Mouse (Mus musculus) kidney, adult 2 months (tissue): ENCODE measurements around the gene Lsm4. TPM values are rescaled to one million over a fixed set of nuclear protein-coding genes. Genes with fewer than 3 reads are reported as not detected.
A peak's percentile ranks its signal among the peaks of the same experiment; 100 is the strongest.

Experiments used
- DNase-seq: peaks from one replicate; pipeline ENCODE4 v3.0.0; 2021
- H3K27ac ChIP-seq: fragments of 200-500 bp; 2 replicates; pipeline ENCODE4 v1.5.1; 2012; ENCODE audit warnings: low read depth, low read length, control low read depth, inconsistent platforms; ENCODE audit not compliant: insufficient read depth
- H3K27me3 ChIP-seq: fragments of 200-500 bp; replicated peaks from 2 replicates; pipeline ENCODE4 v1.6.1; 2012; ENCODE audit warnings: mild to moderate bottlenecking, moderate library complexity, low read length, inconsistent platforms; ENCODE audit not compliant: control insufficient read depth, insufficient read depth
- H3K36me3 ChIP-seq: fragments of 200-500 bp; 2 replicates; pipeline ENCODE4 v1.6.1; 2012; ENCODE audit warnings: mild to moderate bottlenecking, moderate library complexity, low read length, inconsistent platforms; ENCODE audit not compliant: control insufficient read depth, insufficient read depth
- H3K4me1 ChIP-seq: fragments of 200-500 bp; 2 replicates; pipeline ENCODE4 v1.6.1; 2011; ENCODE audit warnings: low read length; ENCODE audit not compliant: control insufficient read depth, insufficient read depth
- H3K4me3 ChIP-seq: fragments of 200-500 bp; 2 replicates; pipeline ENCODE4 v1.5.1; 2011; ENCODE audit warnings: mild to moderate bottlenecking, low read depth, low read length, control low read depth; ENCODE audit not compliant: insufficient read depth
- CTCF ChIP-seq: fragments of 200-500 bp; conservative IDR thresholded peaks from 2 replicates; pipeline ENCODE4 v1.5.1; 2011; ENCODE audit warnings: low read depth, mild to moderate bottlenecking, control low read depth, low read length, moderate library complexity, mixed read lengths; ENCODE audit not compliant: insufficient read depth, insufficient read length
- POLR2A ChIP-seq: fragments of 200-500 bp; IDR thresholded peaks from one replicate; pipeline ENCODE4 v1.6.1; 2011; ENCODE audit warnings: low read depth, low read length, control low read depth
- WGBS: fragments of 180-500 bp; shearing (Covaris S2); methylation state at CpG from one replicate; pipeline ENCODE4 v1.1.7; 2018; 5-methylcytosine and 5-hydroxymethylcytosine counted together
- polyA plus RNA-seq: library from polyadenylated mRNA; depleted of rRNA; stranded (reverse); fragments of >200 nt; gene quantifications from 2 replicates; pipeline ENCODE4 v1.2.3, GENCODE M21; 2012

Gene Lsm4
- polyA plus RNA-seq, 1 experiment = 120 TPM

GRCm38 (mm10) chr8:70679404-70679803 lies 6.4 kb downstream of the Lsm4 start:
- no peak for TF ChIP-seq POLR2A
- no peak for TF ChIP-seq CTCF
- peak overlapping the region; percentile 57 for H3K27ac ChIP-seq

GRCm38 (mm10) chr8:70680039-70680438 lies 7.0 kb downstream of the Lsm4 start:
- Histone ChIP-seq H3K4me1 (peaks cover 30% of the 10 kb centered on the region), H3K27me3 (no peaks in the 10 kb centered on the region), H3K4me3 (no peak overlapping the region), H3K36me3 (no peaks in the 10 kb centered on the region), H3K27ac (peak overlapping the region; percentile 57)
- DNase-seq = peak; percentile 95
- WGBS = 51% methylated on average over 3 of the region's 3 CpGs
- TF ChIP-seq CTCF = no peak

More at GRCm38 (mm10) chr8:70679404-70679803, 6.4 kb downstream of the Lsm4 start:
- no peak overlapping the region for H3K4me3 ChIP-seq
- H3K36me3 ChIP-seq = no peaks in the 10 kb centered on the region
- DNase-seq = peak; percentile 32
- H3K27me3 ChIP-seq = no peaks in the 10 kb centered on the region
- H3K4me1 ChIP-seq = peaks cover 37% of the 10 kb centered on the region
- WGBS = 86% methylated on average over 4 of the region's 4 CpGs

- TF ChIP-seq CTCF (no peak), POLR2A (no peak)
- Histone ChIP-seq H3K36me3 (no peaks in the 10 kb centered on the region), H3K4me3 (no peak overlapping the region), H3K4me1 (peaks cover 29% of the 10 kb centered on the region), H3K27ac (no peak overlapping the region), H3K27me3 (no peaks in the 10 kb centered on the region)
- DNase-seq = no peak
- WGBS = 87% methylated on average over 3 of the region's 3 CpGs
These were observed 8.4 kb downstream of the Lsm4 start for GRCm38 (mm10) chr8:70681410-70681809.

GRCm38 (mm10) chr8:70682193-70682592 lies 9.1 kb downstream of the Lsm4 start:
- WGBS = 24% methylated on average over 19 of the region's 19 CpGs
- Histone ChIP-seq H3K4me1 (peaks cover 29% of the 10 kb centered on the region), H3K4me3 (no peak overlapping the region), H3K36me3 (no peaks in the 10 kb centered on the region), H3K27me3 (no peaks in the 10 kb centered on the region), H3K27ac (no peak overlapping the region)
- TF ChIP-seq CTCF = no peak
- TF ChIP-seq POLR2A = no peak
- DNase-seq = peak; percentile 64

- Histone ChIP-seq H3K36me3 (no peaks in the 10 kb centered on the region), H3K27ac (no peak overlapping the region), H3K27me3 (no peaks in the 10 kb centered on the region), H3K4me1 (peaks cover 28% of the 10 kb centered on the region), H3K4me3 (no peak overlapping the region)
- no peak for TF ChIP-seq POLR2A
- TF ChIP-seq CTCF = no peak
- 81% methylated on average over 3 of the region's 3 CpGs for WGBS
- DNase-seq = no peak
These were observed 9.6 kb downstream of the Lsm4 start for GRCm38 (mm10) chr8:70682692-70683091.

GRCm38 (mm10) chr8:70684291-70684690 lies 11.2 kb downstream of the Lsm4 start:
- no peak for TF ChIP-seq CTCF
- H3K36me3 ChIP-seq = no peaks in the 10 kb centered on the region
- 60% methylated on average over 7 of the region's 7 CpGs for WGBS
- DNase-seq = no peak
- H3K4me1 ChIP-seq = peaks cover 26% of the 10 kb centered on the region
- no peaks in the 10 kb centered on the region for H3K27me3 ChIP-seq
- no peak overlapping the region for H3K4me3 ChIP-seq
- H3K27ac ChIP-seq = no peak overlapping the region

- peaks cover 21% of the 10 kb centered on the region for H3K4me1 ChIP-seq
- no peak for TF ChIP-seq CTCF
These were observed 14.5 kb downstream of the Lsm4 start for GRCm38 (mm10) chr8:70687576-70687975.

GRCm38 (mm10) chr8:70688136-70688535 lies 15.1 kb downstream of the Lsm4 start:
- Histone ChIP-seq H3K36me3 (no peaks in the 10 kb centered on the region), H3K4me3 (no peak overlapping the region), H3K4me1 (peaks cover 21% of the 10 kb centered on the region), H3K27me3 (no peaks in the 10 kb centered on the region), H3K27ac (no peak overlapping the region)
- 71% methylated on average over 3 of the region's 3 CpGs for WGBS
- TF ChIP-seq CTCF (no peak), POLR2A (no peak)
- DNase-seq = no peak

More at GRCm38 (mm10) chr8:70687576-70687975, 14.5 kb downstream of the Lsm4 start:
- 20% methylated on average over 8 of the region's 8 CpGs for WGBS
- peak; percentile 91 for DNase-seq
- Histone ChIP-seq H3K4me3 (no peak overlapping the region), H3K27ac (peak overlapping the region; percentile 45; the same call in 1 of the 2 replicates), H3K27me3 (no peaks in the 10 kb centered on the region), H3K36me3 (no peaks in the 10 kb centered on the region)
